Mouse (Mus musculus) intestine, embryonic 16.5 days (tissue): ENCODE measurements around the gene Gm4924. TPM values are rescaled to one million over a fixed set of nuclear protein-coding genes. Genes with fewer than 3 reads are reported as not detected.

Source experiments
- polyA plus RNA-seq: library from polyadenylated mRNA; unstranded; fragments of >200 nt; fragmentation: Nextera tagmentation; extraction: Ambion mirVana; gene quantifications from 2 replicates; pipeline ENCODE4 v1.2.1, GENCODE M21; 2015

Gene Gm4924
- polyA plus RNA-seq, 1 experiment from 2014 or later, result 6.4 TPM

Other genes with a start within 250 kb of the Gm4924 start
- 4.3 and 4.4 TPM in 2 replicates for gene AU041133, start 226.2 kb upstream of the Gm4924 start, polyA plus RNA-seq
- 10.0 and 11.4 TPM in 2 replicates for gene Zfp938, start 113.0 kb upstream of the Gm4924 start, polyA plus RNA-seq
- gene 4932415D10Rik, start 37.7 kb upstream of the Gm4924 start, polyA plus RNA-seq, result not detected in 2 replicates
- not detected in 2 replicates for gene Gm1553, start 138.4 kb downstream of the Gm4924 start, polyA plus RNA-seq